Mouse (Mus musculus) intestine, embryonic 15.5 days (tissue): ENCODE measurements at regions not wholly inside any gene's neighbourhood (a gene's known extent, or its start where the extent isn't known, plus 50 kb on each side); places are given as distances from the start of the nearest gene placed in this dataset.

Experiments used
- ATAC-seq: fragments of 200-750 bp; cut with Nextera tagmentation; 2 replicates; pipeline ENCODE4 v1.8.0; 2017; ENCODE audit warnings: moderate TSS enrichment, moderate library complexity
- H3K27ac ChIP-seq: fragments of 300-500 bp; sonication (generic); 2 replicates; pipeline ENCODE4 v1.5.1; 2015; ENCODE audit warnings: mild to moderate bottlenecking, inconsistent platforms
- H3K27me3 ChIP-seq: fragments of 300-500 bp; sonication (generic); replicated peaks from 2 replicates; pipeline ENCODE4 v1.6.1; 2015; ENCODE audit warnings: inconsistent platforms
- H3K36me3 ChIP-seq: fragments of 300-500 bp; sonication (generic); 2 replicates; pipeline ENCODE4 v1.6.1; 2015; ENCODE audit warnings: inconsistent platforms
- H3K4me1 ChIP-seq: fragments of 300-500 bp; sonication (generic); replicated peaks from 2 replicates; pipeline ENCODE4 v1.6.1; 2015; ENCODE audit warnings: inconsistent platforms
- H3K4me2 ChIP-seq: fragments of 300-500 bp; sonication (generic); replicated peaks from 2 replicates; pipeline ENCODE4 v1.6.1; 2015; ENCODE audit warnings: mild to moderate bottlenecking, inconsistent platforms
- H3K4me3 ChIP-seq: fragments of 300-500 bp; sonication (generic); replicated peaks from 2 replicates; pipeline ENCODE4 v1.5.1; 2015; ENCODE audit warnings: inconsistent platforms
- H3K9ac ChIP-seq: fragments of 300-500 bp; sonication (generic); 2 replicates; pipeline ENCODE4 v1.6.1; 2015; ENCODE audit warnings: inconsistent platforms
- H3K9me3 ChIP-seq: fragments of 300-500 bp; sonication (generic); 2 replicates; pipeline ENCODE4 v1.6.1; 2016; ENCODE audit warnings: inconsistent platforms
- WGBS: fragments of 180-500 bp; shearing (Covaris S2); methylation state at CpG from one replicate; pipeline ENCODE4 v1.1.7; 2015; 5-methylcytosine and 5-hydroxymethylcytosine counted together

DNA sequence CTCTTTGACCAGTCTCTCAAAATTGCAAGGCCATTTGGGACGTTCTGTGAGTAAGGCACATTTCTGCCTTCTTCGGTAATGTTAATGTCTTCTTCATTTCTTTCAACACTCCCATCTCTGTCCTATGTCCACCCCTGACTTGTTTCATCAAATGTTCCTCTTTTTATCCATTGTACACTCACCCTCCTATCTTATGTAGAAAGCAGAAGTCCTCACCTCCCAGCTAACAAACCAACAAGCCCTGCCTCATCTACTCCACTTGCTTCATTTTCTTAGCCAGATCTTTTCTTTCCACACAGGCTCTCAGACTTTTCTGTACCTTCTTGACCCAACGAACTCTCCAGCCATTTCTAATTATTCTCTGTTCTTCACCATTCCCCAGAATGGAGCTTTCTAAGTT is 179.2 kb upstream of the Cnr1 start:
- no peak overlapping the region for H3K4me2 ChIP-seq
- no peaks in the 10 kb centered on the region for H3K27me3 ChIP-seq
- H3K36me3 ChIP-seq, result no peaks in the 10 kb centered on the region
- no peaks in the 10 kb centered on the region for H3K4me1 ChIP-seq
- H3K4me3 ChIP-seq, result no peak overlapping the region
- H3K9ac ChIP-seq, result no peak overlapping the region
- no peak for ATAC-seq
- no peaks in the 10 kb centered on the region for H3K9me3 ChIP-seq
- WGBS, result 92% methylated on average over 3 of the region's 3 CpGs
- no peak overlapping the region for H3K27ac ChIP-seq

GRCm38 (mm10) chr4:33747316-33747895 is 177.0 kb upstream of the Cnr1 start:
- Histone ChIP-seq H3K4me2 (no peak overlapping the region), H3K9ac (no peak overlapping the region), H3K27ac (no peak overlapping the region), H3K4me1 (no peaks in the 10 kb centered on the region), H3K36me3 (no peaks in the 10 kb centered on the region), H3K9me3 (no peaks in the 10 kb centered on the region), H3K4me3 (no peak overlapping the region), H3K27me3 (no peaks in the 10 kb centered on the region)
- 80% methylated on average over 5 of the region's 5 CpGs for WGBS
- no peak for ATAC-seq

DNA sequence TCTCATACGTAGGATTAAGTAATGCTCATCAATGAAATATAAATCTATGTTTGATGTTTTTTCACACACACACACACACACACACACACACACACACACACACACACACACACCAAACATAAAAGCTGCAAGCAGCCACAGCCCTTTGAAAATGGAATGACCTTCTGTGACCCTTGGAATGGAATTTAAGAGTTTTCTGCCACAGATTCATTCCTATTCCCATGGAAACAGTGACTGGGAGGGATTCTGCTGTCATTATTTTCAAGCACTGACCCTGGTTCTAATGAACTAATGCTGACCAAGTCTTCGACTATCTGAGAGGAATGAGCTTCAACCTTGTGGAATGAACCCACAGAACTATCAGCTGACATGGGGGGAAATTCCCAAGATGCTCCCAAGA is 156.7 kb upstream of the Cnr1 start:
- no peaks in the 10 kb centered on the region for H3K36me3 ChIP-seq
- ATAC-seq, result no peak
- no peak overlapping the region for H3K27ac ChIP-seq
- H3K27me3 ChIP-seq, result no peaks in the 10 kb centered on the region
- no peak overlapping the region for H3K9ac ChIP-seq
- H3K4me3 ChIP-seq, result no peak overlapping the region
- H3K4me1 ChIP-seq, result no peaks in the 10 kb centered on the region
- H3K9me3 ChIP-seq, result no peaks in the 10 kb centered on the region
- WGBS, result 70% methylated on average over 2 of the region's 2 CpGs
- H3K4me2 ChIP-seq, result no peak overlapping the region

DNA sequence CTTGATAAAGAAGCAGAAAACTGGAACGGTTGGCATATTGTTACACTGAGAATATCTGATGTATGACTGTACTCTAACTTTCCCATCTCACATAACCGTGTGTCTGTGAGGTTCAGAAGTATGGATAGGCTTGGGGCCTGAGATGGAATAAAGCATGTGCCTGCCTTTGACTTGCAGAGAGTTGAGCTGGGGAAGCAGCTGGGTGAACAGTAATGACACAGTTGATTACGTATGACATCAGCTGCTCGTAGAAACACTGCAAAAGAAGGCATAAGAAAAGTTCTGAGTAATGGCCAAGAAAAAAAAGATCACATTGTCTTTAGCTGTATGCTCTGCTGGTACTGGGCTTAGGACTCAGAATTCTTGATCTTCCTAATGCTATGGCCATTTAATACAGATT is 138.4 kb upstream of the Cnr1 start:
- Histone ChIP-seq H3K9ac (no peak overlapping the region), H3K27me3 (no peaks in the 10 kb centered on the region), H3K4me3 (no peak overlapping the region), H3K36me3 (no peaks in the 10 kb centered on the region), H3K27ac (no peak overlapping the region), H3K9me3 (no peaks in the 10 kb centered on the region), H3K4me2 (no peak overlapping the region), H3K4me1 (no peaks in the 10 kb centered on the region)
- 83% methylated on average over 4 of the region's 4 CpGs for WGBS
- no peak for ATAC-seq

DNA sequence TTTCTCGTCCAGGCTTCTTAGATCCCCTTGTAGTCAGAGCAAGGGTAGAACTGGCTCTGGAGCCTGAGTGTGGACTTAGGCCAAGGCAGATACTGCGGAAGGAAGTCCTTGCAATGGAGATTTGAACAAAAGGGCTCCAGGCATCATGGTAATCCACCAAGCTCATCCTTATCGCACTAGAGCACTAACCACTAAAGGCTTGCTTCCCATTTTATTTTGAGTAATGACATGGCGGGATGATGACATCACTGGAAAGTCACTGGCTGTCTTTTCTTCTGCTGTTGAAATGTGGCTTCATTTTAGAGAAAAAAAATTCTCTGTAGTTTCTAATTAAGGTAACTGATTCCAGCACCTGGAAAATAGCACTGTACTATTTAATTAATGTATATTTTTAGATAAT is 137.4 kb upstream of the Cnr1 start:
- WGBS, result 91% methylated on average over 4 of the region's 4 CpGs
- no peak for ATAC-seq
- H3K36me3 ChIP-seq, result no peaks in the 10 kb centered on the region
- no peak overlapping the region for H3K27ac ChIP-seq
- H3K4me1 ChIP-seq, result no peaks in the 10 kb centered on the region
- no peak overlapping the region for H3K4me3 ChIP-seq
- H3K9ac ChIP-seq, result no peak overlapping the region
- H3K27me3 ChIP-seq, result no peaks in the 10 kb centered on the region
- H3K9me3 ChIP-seq, result no peaks in the 10 kb centered on the region
- H3K4me2 ChIP-seq, result no peak overlapping the region

DNA sequence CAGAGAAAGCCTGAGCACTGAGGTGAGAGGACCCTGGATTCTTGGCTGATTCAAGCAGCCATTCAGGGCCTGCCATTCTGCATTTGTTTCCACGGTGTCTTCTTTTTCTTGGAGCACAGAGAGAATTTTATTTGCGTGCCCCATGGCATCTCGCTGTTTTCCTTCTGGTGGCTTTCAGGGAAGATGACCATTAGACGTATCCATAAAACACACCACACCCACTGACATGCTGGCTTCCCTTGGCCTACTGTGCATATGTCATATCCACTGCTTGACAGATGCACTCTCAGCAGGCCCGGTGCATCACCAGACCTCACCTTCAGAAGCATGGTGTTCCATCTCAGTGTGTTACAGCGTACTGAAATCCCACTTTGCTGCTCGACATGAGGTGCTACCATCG is 131.0 kb upstream of the Cnr1 start:
- H3K36me3 ChIP-seq, result no peaks in the 10 kb centered on the region
- ATAC-seq, result no peak
- no peak overlapping the region for H3K4me3 ChIP-seq
- H3K9me3 ChIP-seq, result no peaks in the 10 kb centered on the region
- no peaks in the 10 kb centered on the region for H3K4me1 ChIP-seq
- H3K27ac ChIP-seq, result no peak overlapping the region
- 92% methylated on average over 8 of the region's 8 CpGs for WGBS
- no peak overlapping the region for H3K4me2 ChIP-seq
- H3K27me3 ChIP-seq, result no peaks in the 10 kb centered on the region
- no peak overlapping the region for H3K9ac ChIP-seq

- Histone ChIP-seq H3K36me3 (no peaks in the 10 kb centered on the region), H3K27me3 (no peaks in the 10 kb centered on the region), H3K9me3 (no peaks in the 10 kb centered on the region), H3K9ac (no peak overlapping the region), H3K4me2 (no peak overlapping the region), H3K27ac (no peak overlapping the region), H3K4me3 (no peak overlapping the region), H3K4me1 (no peaks in the 10 kb centered on the region)
- ATAC-seq, result no peak
- 86% methylated on average over 3 of the region's 3 CpGs for WGBS
Observed at GRCm38 (mm10) chr4:33795461-33795860, 128.9 kb upstream of the Cnr1 start.

DNA sequence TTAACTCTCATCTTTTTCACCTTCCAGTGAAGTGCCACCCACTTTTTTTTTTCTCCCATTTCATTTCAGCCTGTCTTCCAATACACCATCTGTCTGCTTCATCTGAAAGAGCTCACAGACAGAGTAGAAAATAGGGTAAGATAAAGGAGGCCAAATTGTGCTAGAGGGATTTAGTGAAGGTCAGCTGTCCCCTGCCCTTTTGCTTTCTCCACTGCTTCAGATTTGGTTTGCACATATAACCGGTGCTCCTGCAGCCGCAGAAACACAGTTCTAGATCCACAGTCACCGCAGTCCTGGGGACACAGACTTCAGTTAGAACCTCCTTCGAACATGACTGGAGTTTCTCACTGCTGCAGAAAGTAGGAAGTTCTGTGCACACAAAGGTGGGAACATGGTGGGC is 126.4 kb upstream of the Cnr1 start:
- Histone ChIP-seq H3K27ac (no peak overlapping the region), H3K9ac (no peak overlapping the region), H3K4me2 (no peak overlapping the region), H3K4me3 (no peak overlapping the region), H3K36me3 (no peaks in the 10 kb centered on the region), H3K27me3 (no peaks in the 10 kb centered on the region), H3K4me1 (no peaks in the 10 kb centered on the region), H3K9me3 (no peaks in the 10 kb centered on the region)
- 92% methylated on average over 4 of the region's 4 CpGs for WGBS
- ATAC-seq, result no peak

DNA sequence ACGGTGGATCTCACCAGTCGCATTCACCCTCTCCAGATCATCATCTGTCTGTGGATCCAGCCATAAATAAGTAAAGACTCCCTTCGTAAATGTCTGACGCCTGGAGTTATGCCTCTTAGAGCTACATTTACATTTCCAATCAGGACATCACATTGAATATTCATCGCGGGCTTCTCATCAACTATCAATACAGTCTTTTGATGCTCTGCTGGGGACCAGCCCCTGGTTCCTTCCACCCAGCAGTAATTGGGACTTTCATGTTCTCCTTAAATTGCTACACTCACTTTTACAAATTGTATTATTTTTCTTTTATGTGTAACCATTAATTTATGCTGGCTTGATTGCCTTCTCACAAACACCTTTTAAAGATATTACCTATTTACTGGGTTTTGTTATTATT is 125.7 kb upstream of the Cnr1 start:
- no peak for ATAC-seq
- Histone ChIP-seq H3K4me1 (no peaks in the 10 kb centered on the region), H3K36me3 (no peaks in the 10 kb centered on the region), H3K27ac (no peak overlapping the region), H3K9me3 (no peaks in the 10 kb centered on the region), H3K4me3 (no peak overlapping the region), H3K9ac (no peak overlapping the region), H3K4me2 (no peak overlapping the region), H3K27me3 (no peaks in the 10 kb centered on the region)
- 83% methylated on average over 6 of the region's 6 CpGs for WGBS

- WGBS, result 48% methylated on average over 6 of the region's 6 CpGs
- no peaks in the 10 kb centered on the region for H3K4me1 ChIP-seq
- H3K36me3 ChIP-seq, result no peaks in the 10 kb centered on the region
- H3K4me2 ChIP-seq, result no peak overlapping the region
- ATAC-seq, result no peak
- no peak overlapping the region for H3K4me3 ChIP-seq
- H3K9me3 ChIP-seq, result no peaks in the 10 kb centered on the region
- H3K27me3 ChIP-seq, result no peaks in the 10 kb centered on the region
- H3K9ac ChIP-seq, result no peak overlapping the region
- H3K27ac ChIP-seq, result no peak overlapping the region
Observed at GRCm38 (mm10) chr4:33799110-33799509, 125.3 kb upstream of the Cnr1 start.

GRCm38 (mm10) chr4:33799831-33800230 is 124.6 kb upstream of the Cnr1 start:
- H3K4me1 ChIP-seq, result no peaks in the 10 kb centered on the region
- no peaks in the 10 kb centered on the region for H3K27me3 ChIP-seq
- no peaks in the 10 kb centered on the region for H3K9me3 ChIP-seq
- ATAC-seq, result no peak
- H3K27ac ChIP-seq, result no peak overlapping the region
- H3K4me2 ChIP-seq, result no peak overlapping the region
- H3K4me3 ChIP-seq, result no peak overlapping the region
- 47% methylated on average over 1 of the region's 1 CpGs for WGBS
- no peak overlapping the region for H3K9ac ChIP-seq
- H3K36me3 ChIP-seq, result no peaks in the 10 kb centered on the region

DNA sequence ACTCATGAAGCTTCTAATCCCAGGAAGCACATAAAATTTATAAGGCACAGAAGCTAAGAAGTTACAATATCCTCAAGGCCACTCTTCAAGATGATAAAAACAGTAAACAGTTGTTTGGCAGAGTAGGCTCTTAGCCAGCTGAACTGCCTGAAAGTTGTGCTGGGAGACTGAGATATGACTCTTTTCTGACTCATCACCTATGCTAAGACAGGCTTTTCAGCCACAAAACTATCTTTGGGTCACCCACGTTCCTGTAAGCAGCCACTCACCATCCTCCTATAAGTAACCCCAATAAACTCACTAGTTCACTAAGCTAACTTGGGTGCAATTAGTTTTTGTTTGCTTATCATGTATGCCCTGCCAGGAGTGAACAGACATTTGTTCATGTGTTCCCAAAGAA is 112.1 kb upstream of the Cnr1 start:
- Histone ChIP-seq H3K4me1 (no peaks in the 10 kb centered on the region), H3K27ac (no peak overlapping the region), H3K4me3 (no peak overlapping the region), H3K9me3 (no peaks in the 10 kb centered on the region), H3K36me3 (no peaks in the 10 kb centered on the region), H3K4me2 (no peak overlapping the region), H3K27me3 (no peaks in the 10 kb centered on the region), H3K9ac (no peak overlapping the region)
- no peak for ATAC-seq
- WGBS, result 66% methylated on average over 1 of the region's 1 CpGs

GRCm38 (mm10) chr4:33823850-33824249 is 100.5 kb upstream of the Cnr1 start:
- no peaks in the 10 kb centered on the region for H3K36me3 ChIP-seq
- no peak for ATAC-seq
- H3K4me3 ChIP-seq, result no peak overlapping the region
- no peaks in the 10 kb centered on the region for H3K4me1 ChIP-seq
- H3K27me3 ChIP-seq, result no peaks in the 10 kb centered on the region
- 10% methylated on average over 5 of the region's 5 CpGs for WGBS
- no peaks in the 10 kb centered on the region for H3K9me3 ChIP-seq
- no peak overlapping the region for H3K9ac ChIP-seq
- H3K4me2 ChIP-seq, result no peak overlapping the region
- no peak overlapping the region for H3K27ac ChIP-seq

DNA sequence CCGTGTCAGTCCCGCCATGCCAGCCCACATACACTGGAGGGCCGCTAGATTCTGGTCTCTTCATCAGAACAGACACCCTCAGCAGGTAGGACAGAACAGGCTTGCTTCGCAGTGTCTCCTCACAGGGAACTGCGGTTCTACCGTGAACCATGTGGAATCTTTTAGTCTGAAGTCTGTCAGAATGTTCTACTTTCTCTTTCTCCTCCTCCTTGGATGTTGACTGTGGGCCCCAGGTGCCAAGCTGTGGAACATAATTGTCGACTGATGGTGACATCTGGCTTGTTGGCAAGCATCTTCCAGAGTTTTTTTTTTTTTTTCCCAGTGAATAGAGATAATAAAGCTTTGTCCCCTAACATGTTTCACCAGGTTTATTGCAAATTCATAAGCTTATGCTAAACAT is 91.3 kb upstream of the Cnr1 start:
- Histone ChIP-seq H3K9ac (no peak overlapping the region), H3K9me3 (no peaks in the 10 kb centered on the region), H3K4me2 (no peak overlapping the region), H3K27me3 (no peaks in the 10 kb centered on the region), H3K4me3 (no peak overlapping the region), H3K36me3 (no peaks in the 10 kb centered on the region), H3K4me1 (no peaks in the 10 kb centered on the region), H3K27ac (no peak overlapping the region)
- no peak for ATAC-seq
- WGBS, result 85% methylated on average over 7 of the region's 7 CpGs
